Mouse (Mus musculus) hindbrain, embryonic 10.5 days (tissue): ENCODE data around the gene Gpm6b. TPM values are rescaled to one million over a fixed set of nuclear protein-coding genes. Genes with fewer than 3 reads are reported as not detected.

ENCODE experiments used
- DNase-seq: peaks from one replicate; pipeline ENCODE4 v3.0.0-alpha.2; 2017; ENCODE audit warnings: low spot score
- H3K27ac ChIP-seq: fragments of 300-500 bp; sonication (generic); 2 replicates; pipeline ENCODE4 v1.5.1; 2016; ENCODE audit warnings: mild to moderate bottlenecking, moderate library complexity
- H3K27me3 ChIP-seq: fragments of 300-500 bp; sonication (generic); 2 replicates; pipeline ENCODE4 v1.6.1; 2016; ENCODE audit warnings: mild to moderate bottlenecking; ENCODE audit not compliant: poor library complexity, insufficient read depth, severe bottlenecking
- H3K36me3 ChIP-seq: fragments of 300-500 bp; sonication (generic); 2 replicates; pipeline ENCODE4 v1.6.1; 2016; ENCODE audit warnings: mild to moderate bottlenecking, moderate library complexity
- H3K4me1 ChIP-seq: fragments of 300-500 bp; sonication (generic); replicated peaks from 2 replicates; pipeline ENCODE4 v1.6.1; 2016; ENCODE audit warnings: mild to moderate bottlenecking
- H3K4me3 ChIP-seq: fragments of 300-500 bp; sonication (generic); 2 replicates; pipeline ENCODE4 v1.5.1; 2016; ENCODE audit warnings: mild to moderate bottlenecking, moderate library complexity
- H3K9me3 ChIP-seq: fragments of 300-500 bp; sonication (generic); 2 replicates; pipeline ENCODE4 v1.6.1; 2016; ENCODE audit warnings: mild to moderate bottlenecking, moderate library complexity
- WGBS: fragments of 180-500 bp; shearing (Covaris S2); methylation state at CpG from one replicate; pipeline ENCODE4 v1.1.7; 2016; 5-methylcytosine and 5-hydroxymethylcytosine counted together
- polyA plus RNA-seq: library from polyadenylated mRNA; unstranded; fragments of >200 nt; fragmentation: Nextera tagmentation; extraction: Ambion mirVana; gene quantifications from 2 replicates; pipeline ENCODE4 v1.2.1, GENCODE M21; 2016

The Gpm6b gene
- polyA plus RNA-seq, 1 experiment from 2014 or later, result 127 TPM

- no peak for DNase-seq
- H3K36me3 ChIP-seq, result 0 out of 2 replicates have a peak, but pooled peaks cover 3% of the 10 kb centered on the region
- peak overlapping the region; percentile 62; the same call in 1 of the 2 replicates for H3K27ac ChIP-seq
- peak overlapping the region; percentile 50 for H3K4me3 ChIP-seq
- 0 out of 2 replicates have a peak, but pooled peaks cover 8% of the 10 kb centered on the region for H3K4me1 ChIP-seq
- no peaks in the 10 kb centered on the region for H3K9me3 ChIP-seq
- WGBS, result 73% methylated on average over 6 of the region's 6 CpGs
- peaks cover 31% of the 10 kb centered on the region for H3K27me3 ChIP-seq
Measured at GRCm38 (mm10) chrX:166348086-166348485, 109.4 kb downstream of the Gpm6b start.

DNA sequence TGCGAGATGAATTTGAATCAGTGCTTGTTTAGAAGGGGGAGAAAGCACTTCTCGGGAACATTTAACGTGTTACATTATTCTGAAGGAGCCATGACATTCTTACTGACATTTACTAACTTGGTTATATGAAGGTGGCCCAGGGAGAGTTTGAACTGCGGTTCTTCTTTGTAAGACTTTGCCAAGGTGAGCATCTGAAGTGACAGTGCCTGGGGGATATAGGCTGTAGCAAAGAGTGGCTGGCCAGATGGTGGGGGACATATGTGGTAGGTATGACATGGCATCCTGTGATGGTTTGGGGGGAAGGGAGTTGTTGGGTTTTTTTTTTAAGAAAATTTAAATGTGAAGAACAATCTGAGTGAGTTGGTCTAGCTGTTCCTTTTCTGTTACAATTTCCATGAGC lies 109.9 kb downstream of the Gpm6b start:
- DNase-seq, result no peak

DNA sequence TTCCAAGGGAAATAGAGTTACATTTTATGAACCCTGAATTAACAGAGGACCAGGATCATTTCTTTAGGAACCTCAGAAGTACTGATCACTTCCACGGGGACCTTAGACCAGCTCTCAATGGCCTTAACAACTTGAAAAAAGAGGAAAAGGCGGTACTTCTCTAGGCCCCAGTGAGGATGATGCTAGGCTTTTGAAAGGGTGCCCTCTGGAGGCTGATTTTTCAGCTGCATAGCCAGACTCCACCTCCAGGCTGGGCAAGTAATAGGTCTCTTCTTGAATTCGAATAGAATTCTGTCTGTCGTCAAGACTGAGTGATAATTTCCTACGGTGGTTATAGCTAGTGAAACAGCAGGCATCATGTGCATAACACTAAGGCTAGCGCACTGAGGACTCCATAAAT lies 113.1 kb downstream of the Gpm6b start:
- DNase-seq, result peak; percentile 52
- no peaks in the 10 kb centered on the region for H3K9me3 ChIP-seq
- no peak overlapping the region for H3K4me3 ChIP-seq
- no peak overlapping the region for H3K27ac ChIP-seq
- 0 out of 2 replicates have a peak, but pooled peaks cover 8% of the 10 kb centered on the region for H3K4me1 ChIP-seq
- 27% methylated on average over 6 of the region's 6 CpGs for WGBS
- peaks cover 38% of the 10 kb centered on the region; the same call in 1 of the 2 replicates for H3K27me3 ChIP-seq
- H3K36me3 ChIP-seq, result peaks cover 5% of the 10 kb centered on the region; the same call in 1 of the 2 replicates

More for the DNA sequence above, 109.9 kb downstream of the Gpm6b start:
- Histone ChIP-seq H3K4me3 (peak overlapping the region; percentile 50), H3K4me1 (0 out of 2 replicates have a peak, but pooled peaks cover 8% of the 10 kb centered on the region), H3K9me3 (no peaks in the 10 kb centered on the region), H3K27ac (no peak overlapping the region), H3K27me3 (peaks cover 34% of the 10 kb centered on the region), H3K36me3 (0 out of 2 replicates have a peak, but pooled peaks cover 3% of the 10 kb centered on the region)
- 86% methylated on average over 4 of the region's 4 CpGs for WGBS

GRCm38 (mm10) chrX:166353412-166353811 lies 114.7 kb downstream of the Gpm6b start:
- Histone ChIP-seq H3K4me1 (0 out of 2 replicates have a peak, but pooled peaks cover 8% of the 10 kb centered on the region), H3K36me3 (peaks cover 12% of the 10 kb centered on the region; the same call in 1 of the 2 replicates), H3K27me3 (peaks cover 33% of the 10 kb centered on the region; the same call in 1 of the 2 replicates), H3K9me3 (no peaks in the 10 kb centered on the region), H3K27ac (no peak overlapping the region), H3K4me3 (no peak overlapping the region)
- no peak for DNase-seq
- WGBS, result 88% methylated on average over 2 of the region's 2 CpGs

DNA sequence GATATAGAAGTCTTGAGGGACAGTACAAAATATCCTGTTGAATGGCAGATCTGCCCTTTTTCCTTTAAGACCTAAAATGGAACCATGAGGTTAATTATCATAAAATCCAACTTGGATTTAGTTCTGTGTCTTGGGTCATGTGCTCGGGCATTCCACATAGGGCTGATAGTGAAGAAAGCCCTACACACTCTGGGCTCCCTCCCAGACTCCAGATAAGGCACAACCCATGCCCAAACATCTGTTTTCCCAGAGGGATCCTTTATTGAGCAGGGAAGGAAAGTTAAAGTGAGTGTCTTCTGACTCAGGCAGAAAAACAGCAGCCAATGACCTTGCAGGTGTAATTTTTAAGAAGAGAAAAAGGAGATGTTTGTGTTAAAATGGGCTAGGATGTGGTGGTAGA lies 116.2 kb downstream of the Gpm6b start:
- 86% methylated on average over 1 of the region's 1 CpGs for WGBS
- Histone ChIP-seq H3K9me3 (no peaks in the 10 kb centered on the region), H3K27ac (no peak overlapping the region), H3K4me3 (no peak overlapping the region), H3K4me1 (no peaks in the 10 kb centered on the region), H3K36me3 (peaks cover 26% of the 10 kb centered on the region; the same call in 1 of the 2 replicates), H3K27me3 (peaks cover 31% of the 10 kb centered on the region)
- DNase-seq, result no peak

DNA sequence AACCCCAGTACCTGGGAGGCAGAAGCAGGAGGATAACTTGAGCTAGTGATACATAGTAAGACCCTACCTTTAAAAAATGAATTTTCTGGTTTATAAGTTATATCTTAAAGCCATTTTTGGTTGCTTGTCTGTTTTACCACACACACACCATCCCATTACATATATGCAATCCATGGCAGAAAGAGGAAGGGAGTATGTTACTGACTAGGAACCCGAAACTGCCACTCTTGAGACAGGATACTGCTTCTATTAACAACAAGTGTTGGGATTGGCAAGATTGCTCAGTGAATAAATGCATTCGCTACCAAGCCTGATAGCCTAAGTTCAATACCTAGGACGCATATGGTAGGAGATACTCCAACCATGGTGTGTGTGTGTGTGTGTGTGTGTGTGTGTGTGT lies 117.6 kb downstream of the Gpm6b start:
- WGBS, result 93% methylated on average over 3 of the region's 3 CpGs
- no peaks in the 10 kb centered on the region for H3K9me3 ChIP-seq

DNA sequence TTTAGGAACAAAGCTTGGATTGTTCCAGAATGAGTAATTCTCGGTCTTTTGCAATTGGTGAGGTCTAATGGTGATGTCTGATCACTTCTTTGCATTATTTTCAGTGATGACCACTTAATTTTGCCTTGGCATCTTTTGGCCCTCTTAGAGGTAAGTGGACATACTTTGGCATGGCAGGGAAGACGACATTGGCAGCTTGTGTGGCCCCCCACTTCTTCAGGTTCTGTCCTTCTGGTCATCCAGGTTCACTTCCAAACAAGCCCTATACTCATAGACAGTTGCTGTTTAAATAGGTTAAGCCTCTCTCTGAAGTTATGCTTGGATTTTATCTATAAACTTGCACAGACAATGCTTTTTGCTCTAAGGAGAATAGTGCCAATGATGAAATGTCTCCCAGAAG lies 120.2 kb downstream of the Gpm6b start:
- Histone ChIP-seq H3K27me3 (peaks cover 35% of the 10 kb centered on the region), H3K4me1 (no peaks in the 10 kb centered on the region), H3K27ac (no peak overlapping the region), H3K9me3 (no peaks in the 10 kb centered on the region), H3K36me3 (peaks cover 34% of the 10 kb centered on the region), H3K4me3 (no peak overlapping the region)
- no peak for DNase-seq
- 82% methylated on average over 2 of the region's 2 CpGs for WGBS

More for the DNA sequence above, 117.6 kb downstream of the Gpm6b start:
- no peak for DNase-seq
- H3K27ac ChIP-seq, result no peak overlapping the region
- no peaks in the 10 kb centered on the region for H3K4me1 ChIP-seq
- peaks cover 33% of the 10 kb centered on the region for H3K27me3 ChIP-seq
- H3K4me3 ChIP-seq, result no peak overlapping the region
- peaks cover 34% of the 10 kb centered on the region for H3K36me3 ChIP-seq

DNA sequence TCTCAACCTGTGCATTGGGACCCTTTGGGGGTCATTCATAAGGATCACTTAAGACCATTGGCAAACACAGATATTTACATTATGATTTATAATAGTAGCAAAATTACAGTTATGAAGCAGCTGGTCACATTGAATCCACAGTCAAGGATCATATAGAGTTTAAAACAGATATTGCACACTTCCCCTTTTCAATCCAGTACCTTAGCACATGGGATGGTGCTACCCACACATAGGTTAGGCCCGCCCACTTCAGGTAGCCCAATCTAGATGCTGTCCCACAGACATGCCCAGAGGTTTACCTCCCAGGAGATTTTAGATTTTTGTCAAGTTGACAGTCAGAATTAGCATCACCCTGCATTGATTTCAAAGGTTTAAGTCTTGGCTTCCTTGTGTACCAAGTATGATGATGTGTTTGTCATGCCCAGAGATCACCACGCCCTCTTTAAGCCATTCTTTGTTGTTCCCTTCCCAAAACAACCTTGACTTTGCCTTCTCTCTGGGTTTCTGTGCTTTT lies 121.3 kb downstream of the Gpm6b start:
- Histone ChIP-seq H3K4me3 (no peak overlapping the region), H3K4me1 (no peaks in the 10 kb centered on the region), H3K36me3 (peaks cover 34% of the 10 kb centered on the region), H3K27ac (no peak overlapping the region), H3K9me3 (no peaks in the 10 kb centered on the region), H3K27me3 (peaks cover 30% of the 10 kb centered on the region)
- DNase-seq, result no peak
- WGBS, result 88% methylated on average over 2 of the region's 2 CpGs

- DNase-seq, result no peak
- no peak overlapping the region for H3K4me3 ChIP-seq
Measured at GRCm38 (mm10) chrX:166360455-166360854, 121.7 kb downstream of the Gpm6b start.

GRCm38 (mm10) chrX:166365458-166366213 lies 126.9 kb downstream of the Gpm6b start:
- Histone ChIP-seq H3K9me3 (no peaks in the 10 kb centered on the region), H3K4me1 (0 out of 2 replicates have a peak, but pooled peaks cover 6% of the 10 kb centered on the region), H3K36me3 (peaks cover 24% of the 10 kb centered on the region), H3K27me3 (peaks cover 58% of the 10 kb centered on the region), H3K4me3 (no peak overlapping the region), H3K27ac (no peak overlapping the region)
- WGBS, result 76% methylated on average over 8 of the region's 8 CpGs
- DNase-seq, result no peak

More at GRCm38 (mm10) chrX:166360455-166360854, 121.7 kb downstream of the Gpm6b start:
- H3K9me3 ChIP-seq, result no peaks in the 10 kb centered on the region
- peaks cover 34% of the 10 kb centered on the region for H3K36me3 ChIP-seq
- WGBS, result 84% methylated on average over 4 of the region's 4 CpGs
- no peak overlapping the region for H3K27ac ChIP-seq
- peaks cover 35% of the 10 kb centered on the region for H3K27me3 ChIP-seq
- 0 out of 2 replicates have a peak, but pooled peaks cover 2% of the 10 kb centered on the region for H3K4me1 ChIP-seq

DNA sequence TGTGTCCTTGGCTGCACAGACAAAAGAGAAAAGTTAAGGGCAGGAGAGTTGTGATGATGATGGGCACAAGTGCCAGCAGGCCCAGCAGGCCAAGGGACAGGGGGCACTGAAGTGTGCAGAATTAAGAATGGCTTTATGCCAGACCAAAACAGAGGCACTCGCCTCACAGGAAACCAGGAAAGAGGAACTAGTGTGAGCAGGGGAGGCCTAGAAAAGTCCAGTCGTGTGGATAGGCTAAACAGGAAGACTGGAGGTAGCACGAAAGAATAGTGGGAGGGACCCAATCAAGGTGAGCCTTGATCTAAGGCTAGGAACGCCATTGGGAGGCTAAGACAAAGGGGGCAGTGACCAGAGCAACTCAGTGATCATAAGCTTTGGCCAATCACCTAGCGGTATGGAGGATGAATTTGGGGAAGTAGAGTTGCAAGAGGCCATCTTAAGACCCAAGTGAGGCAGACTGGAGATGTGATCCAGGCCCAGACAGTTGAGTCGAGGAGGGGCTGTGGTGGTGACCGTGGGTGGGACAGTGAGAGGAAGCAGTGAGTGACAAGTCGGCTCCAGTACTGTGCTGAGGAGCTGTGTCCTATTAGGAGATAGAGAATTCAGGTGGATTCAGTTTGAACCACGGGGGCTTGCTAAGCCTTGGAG lies 138.1 kb downstream of the Gpm6b start:
- Histone ChIP-seq H3K4me3 (no peak overlapping the region), H3K4me1 (no peaks in the 10 kb centered on the region), H3K27ac (no peak overlapping the region), H3K9me3 (no peaks in the 10 kb centered on the region), H3K36me3 (peaks cover 70% of the 10 kb centered on the region), H3K27me3 (peaks cover 86% of the 10 kb centered on the region)
- DNase-seq, result no peak
- WGBS, result 86% methylated on average over 9 of the region's 9 CpGs

- Histone ChIP-seq H3K4me3 (no peak overlapping the region), H3K4me1 (no peaks in the 10 kb centered on the region), H3K36me3 (peaks cover 85% of the 10 kb centered on the region), H3K27ac (no peak overlapping the region), H3K27me3 (peaks cover 80% of the 10 kb centered on the region), H3K9me3 (no peaks in the 10 kb centered on the region)
- no peak for DNase-seq
- 85% methylated on average over 5 of the region's 5 CpGs for WGBS
Measured at GRCm38 (mm10) chrX:166378652-166379051, 139.9 kb downstream of the Gpm6b start.

DNA sequence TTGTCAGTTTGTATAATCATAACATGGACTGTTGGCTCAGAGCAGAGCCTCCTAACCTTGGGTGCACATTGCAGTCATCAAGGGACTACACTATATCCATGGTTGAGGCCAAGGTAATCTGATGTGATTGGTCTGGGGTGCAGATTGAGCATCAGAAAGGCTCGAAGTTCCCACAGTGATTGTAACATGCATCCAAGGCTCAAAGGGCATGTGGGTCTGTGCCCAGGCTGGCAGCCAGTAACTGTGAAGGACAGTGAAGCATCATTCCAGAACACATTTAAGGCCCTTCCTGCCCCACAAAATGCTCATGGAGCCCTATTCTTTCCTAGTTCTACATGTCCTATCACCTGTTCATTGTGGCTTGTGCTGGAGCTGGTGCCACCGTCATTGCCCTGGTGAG lies 144.9 kb downstream of the Gpm6b start:
- H3K4me1 ChIP-seq, result no peaks in the 10 kb centered on the region
- no peak overlapping the region for H3K27ac ChIP-seq
- H3K4me3 ChIP-seq, result no peak overlapping the region
- WGBS, result 85% methylated on average over 2 of the region's 2 CpGs
- no peak for DNase-seq
- peaks cover 70% of the 10 kb centered on the region for H3K27me3 ChIP-seq
- no peaks in the 10 kb centered on the region for H3K9me3 ChIP-seq
- H3K36me3 ChIP-seq, result peaks cover 73% of the 10 kb centered on the region
